Mouse (Mus musculus): ENCODE results near the gene Phf7. TPM values are rescaled to one million over a fixed set of nuclear protein-coding genes. Genes with fewer than 3 reads are reported as not detected.

The Phf7 gene
- polyA plus RNA-seq, 1 experiment from 2014 or later, result 12.1 TPM

GRCm38 (mm10) chr14:31230442-31230841, 20.7 kb downstream of the Phf7 start:
- H3K9me3 ChIP-seq (replicated peaks), result no peaks in the 10 kb centered on the region
- no peak for ATAC-seq (ENCODE audit: insufficient number of reproducible peaks, low FRiP score, low TSS enrichment, low read depth)
- no peaks in the 10 kb centered on the region for H3K36me3 ChIP-seq
- H3K4me3 ChIP-seq (replicated peaks), result no peak overlapping the region
- peaks cover 56% of the 10 kb centered on the region for H3K4me1 ChIP-seq
- WGBS, result 59% methylated on average over 8 of the region's 8 CpGs
- no peaks in the 10 kb centered on the region for H3K27me3 ChIP-seq
- no peak overlapping the region for H3K9ac ChIP-seq
- H3K4me2 ChIP-seq (replicated peaks), result no peak overlapping the region
- no peak overlapping the region for H3K27ac ChIP-seq (replicated peaks)

- Histone ChIP-seq H3K4me2 (replicated peaks) (no peak overlapping the region), H3K4me1 (peaks cover 65% of the 10 kb centered on the region), H3K4me3 (replicated peaks) (no peak overlapping the region), H3K36me3 (no peaks in the 10 kb centered on the region), H3K27ac (replicated peaks) (no peak overlapping the region), H3K9ac (no peak overlapping the region), H3K27me3 (no peaks in the 10 kb centered on the region), H3K9me3 (replicated peaks) (no peaks in the 10 kb centered on the region)
- 74% methylated on average over 6 of the region's 6 CpGs for WGBS
- ATAC-seq (ENCODE audit: insufficient number of reproducible peaks, low FRiP score, low TSS enrichment, low read depth), result no peak
Observed at GRCm38 (mm10) chr14:31228234-31228633, 22.9 kb downstream of the Phf7 start.

GRCm38 (mm10) chr14:31226978-31227377, 24.1 kb downstream of the Phf7 start:
- Histone ChIP-seq H3K4me3 (replicated peaks) (no peak overlapping the region), H3K27me3 (no peaks in the 10 kb centered on the region), H3K27ac (replicated peaks) (peak overlapping the region; percentile 68), H3K9ac (no peak overlapping the region), H3K36me3 (no peaks in the 10 kb centered on the region), H3K4me2 (replicated peaks) (no peak overlapping the region), H3K4me1 (peaks cover 67% of the 10 kb centered on the region), H3K9me3 (replicated peaks) (no peaks in the 10 kb centered on the region)
- WGBS, result 31% methylated on average over 4 of the region's 4 CpGs
- ATAC-seq (ENCODE audit: insufficient number of reproducible peaks, low FRiP score, low TSS enrichment, low read depth), result peak; percentile 87

- Histone ChIP-seq H3K4me3 (replicated peaks) (no peak within 1 kb of the TSS; the same call in 1 of the 2 replicates), H3K27ac (replicated peaks) (no peak within 1 kb of the TSS), H3K27me3 (no peaks in the 10 kb centered on the region; the same call in 1 of the 2 replicates), H3K9ac (no peak within 1 kb of the TSS), H3K4me1 (peaks cover 24% of the 10 kb centered on the region), H3K9me3 (replicated peaks) (no peaks in the 10 kb centered on the region), H3K4me2 (replicated peaks) (peak within 1 kb of the TSS; percentile 24), H3K36me3 (no peaks in the 10 kb centered on the region)
- WGBS, result 14% methylated on average over 11 of the region's 11 CpGs
- ATAC-seq (ENCODE audit: insufficient number of reproducible peaks, low FRiP score, low TSS enrichment, low read depth), result 0 out of 2 replicates have a peak, but pooled peaks have one; percentile 39
Observed at GRCm38 (mm10) chr14:31217666-31218065, 33.5 kb downstream of the Phf7 start, which contains the start of gene Sema3g. Gene Sema3g, plus strand, starts transcription at chr14:31217860.

- 66% methylated on average over 2 of the region's 2 CpGs for WGBS
- no peak for ATAC-seq (ENCODE audit: insufficient number of reproducible peaks, low FRiP score, low TSS enrichment, low read depth)
- Histone ChIP-seq H3K27me3 (no peaks in the 10 kb centered on the region; the same call in 1 of the 2 replicates), H3K9me3 (replicated peaks) (no peaks in the 10 kb centered on the region), H3K4me1 (peaks cover 30% of the 10 kb centered on the region), H3K4me3 (replicated peaks) (no peak within 1 kb of the TSS; the same call in 1 of the 2 replicates), H3K36me3 (no peaks in the 10 kb centered on the region), H3K27ac (replicated peaks) (0 out of 2 replicates have a peak within 1 kb of the TSS, but pooled peaks have one; percentile 17), H3K9ac (no peak within 1 kb of the TSS), H3K4me2 (replicated peaks) (peak within 1 kb of the TSS; percentile 24)
Observed at GRCm38 (mm10) chr14:31216846-31217245, 34.3 kb downstream of the Phf7 start, which contains the start of gene Nisch. Gene Nisch, minus strand, starts transcription at chr14:31216946.

GRCm38 (mm10) chr14:31215157-31216002, 35.7 kb downstream of the Phf7 start:
- ATAC-seq (ENCODE audit: insufficient number of reproducible peaks, low FRiP score, low TSS enrichment, low read depth), result peak; percentile 48; the same call in 1 of the 2 replicates
- Histone ChIP-seq H3K27ac (replicated peaks) (0 out of 2 replicates have a peak overlapping the region, but pooled peaks have one; percentile 17), H3K9me3 (replicated peaks) (no peaks in the 10 kb centered on the region), H3K27me3 (no peaks in the 10 kb centered on the region), H3K36me3 (no peaks in the 10 kb centered on the region), H3K9ac (no peak overlapping the region), H3K4me3 (replicated peaks) (no peak overlapping the region), H3K4me1 (peaks cover 30% of the 10 kb centered on the region), H3K4me2 (replicated peaks) (no peak overlapping the region)
- 29% methylated on average over 15 of the region's 15 CpGs for WGBS

GRCm38 (mm10) chr14:31214684-31215083, 36.4 kb downstream of the Phf7 start:
- no peaks in the 10 kb centered on the region for H3K27me3 ChIP-seq
- no peak overlapping the region for H3K27ac ChIP-seq (replicated peaks)
- peaks cover 30% of the 10 kb centered on the region for H3K4me1 ChIP-seq
- ATAC-seq (ENCODE audit: insufficient number of reproducible peaks, low FRiP score, low TSS enrichment, low read depth), result no peak
- WGBS, result 85% methylated on average over 3 of the region's 3 CpGs
- H3K9ac ChIP-seq, result no peak overlapping the region
- no peak overlapping the region for H3K4me3 ChIP-seq (replicated peaks)
- no peaks in the 10 kb centered on the region for H3K9me3 ChIP-seq (replicated peaks)
- no peak overlapping the region for H3K4me2 ChIP-seq (replicated peaks)
- no peaks in the 10 kb centered on the region for H3K36me3 ChIP-seq

GRCm38 (mm10) chr14:31213868-31214267, 37.2 kb downstream of the Phf7 start:
- H3K4me1 ChIP-seq, result peaks cover 30% of the 10 kb centered on the region
- no peaks in the 10 kb centered on the region for H3K36me3 ChIP-seq
- 59% methylated on average over 8 of the region's 8 CpGs for WGBS
- ATAC-seq (ENCODE audit: insufficient number of reproducible peaks, low FRiP score, low TSS enrichment, low read depth), result no peak
- no peak overlapping the region for H3K4me3 ChIP-seq (replicated peaks)
- H3K9ac ChIP-seq, result no peak overlapping the region
- H3K27me3 ChIP-seq, result no peaks in the 10 kb centered on the region
- no peak overlapping the region; the same call in 1 of the 2 replicates for H3K27ac ChIP-seq (replicated peaks)
- no peak overlapping the region for H3K4me2 ChIP-seq (replicated peaks)
- no peaks in the 10 kb centered on the region for H3K9me3 ChIP-seq (replicated peaks)

GRCm38 (mm10) chr14:31212499-31212898, 38.6 kb downstream of the Phf7 start:
- H3K4me1 ChIP-seq, result peaks cover 25% of the 10 kb centered on the region
- no peak overlapping the region for H3K4me2 ChIP-seq (replicated peaks)
- no peak for ATAC-seq (ENCODE audit: insufficient number of reproducible peaks, low FRiP score, low TSS enrichment, low read depth)
- H3K9ac ChIP-seq, result no peak overlapping the region
- no peaks in the 10 kb centered on the region for H3K27me3 ChIP-seq
- no peak overlapping the region for H3K4me3 ChIP-seq (replicated peaks)
- H3K27ac ChIP-seq (replicated peaks), result 0 out of 2 replicates have a peak overlapping the region, but pooled peaks have one; percentile 34
- no peaks in the 10 kb centered on the region for H3K36me3 ChIP-seq
- no peaks in the 10 kb centered on the region for H3K9me3 ChIP-seq (replicated peaks)
- WGBS, result 64% methylated on average over 3 of the region's 3 CpGs

GRCm38 (mm10) chr14:31211854-31212253, 39.3 kb downstream of the Phf7 start:
- Histone ChIP-seq H3K4me2 (replicated peaks) (no peak overlapping the region), H3K27ac (replicated peaks) (no peak overlapping the region), H3K27me3 (no peaks in the 10 kb centered on the region), H3K36me3 (no peaks in the 10 kb centered on the region), H3K4me1 (peaks cover 27% of the 10 kb centered on the region), H3K9ac (no peak overlapping the region), H3K4me3 (replicated peaks) (no peak overlapping the region), H3K9me3 (replicated peaks) (no peaks in the 10 kb centered on the region)
- WGBS, result 89% methylated on average over 6 of the region's 6 CpGs
- no peak for ATAC-seq (ENCODE audit: insufficient number of reproducible peaks, low FRiP score, low TSS enrichment, low read depth)

- Histone ChIP-seq H3K4me2 (replicated peaks) (no peak overlapping the region), H3K4me3 (replicated peaks) (no peak overlapping the region), H3K27ac (replicated peaks) (no peak overlapping the region), H3K9me3 (replicated peaks) (no peaks in the 10 kb centered on the region), H3K9ac (no peak overlapping the region), H3K27me3 (no peaks in the 10 kb centered on the region), H3K4me1 (peaks cover 37% of the 10 kb centered on the region), H3K36me3 (peaks cover 2% of the 10 kb centered on the region)
- ATAC-seq (ENCODE audit: insufficient number of reproducible peaks, low FRiP score, low TSS enrichment, low read depth), result no peak
- 67% methylated on average over 4 of the region's 4 CpGs for WGBS
Observed at GRCm38 (mm10) chr14:31209133-31209557, 42.0 kb downstream of the Phf7 start.
